Mouse (Mus musculus) lung, postnatal 4 days (tissue): ENCODE results near the gene H2-Q1.
A peak's percentile ranks its signal among the peaks of the same experiment; 100 is the strongest.
"Not testable (repeated sequence)": the region's sequence is repeated elsewhere in the genome, so short reads cannot be mapped to it uniquely, and the experiment has no call there.

Experiments
- DNase-seq, 2 experiments: peaks; one replicate each; pipeline ENCODE4 v3.0.0; 2021

The H2-Q1 gene

DNA sequence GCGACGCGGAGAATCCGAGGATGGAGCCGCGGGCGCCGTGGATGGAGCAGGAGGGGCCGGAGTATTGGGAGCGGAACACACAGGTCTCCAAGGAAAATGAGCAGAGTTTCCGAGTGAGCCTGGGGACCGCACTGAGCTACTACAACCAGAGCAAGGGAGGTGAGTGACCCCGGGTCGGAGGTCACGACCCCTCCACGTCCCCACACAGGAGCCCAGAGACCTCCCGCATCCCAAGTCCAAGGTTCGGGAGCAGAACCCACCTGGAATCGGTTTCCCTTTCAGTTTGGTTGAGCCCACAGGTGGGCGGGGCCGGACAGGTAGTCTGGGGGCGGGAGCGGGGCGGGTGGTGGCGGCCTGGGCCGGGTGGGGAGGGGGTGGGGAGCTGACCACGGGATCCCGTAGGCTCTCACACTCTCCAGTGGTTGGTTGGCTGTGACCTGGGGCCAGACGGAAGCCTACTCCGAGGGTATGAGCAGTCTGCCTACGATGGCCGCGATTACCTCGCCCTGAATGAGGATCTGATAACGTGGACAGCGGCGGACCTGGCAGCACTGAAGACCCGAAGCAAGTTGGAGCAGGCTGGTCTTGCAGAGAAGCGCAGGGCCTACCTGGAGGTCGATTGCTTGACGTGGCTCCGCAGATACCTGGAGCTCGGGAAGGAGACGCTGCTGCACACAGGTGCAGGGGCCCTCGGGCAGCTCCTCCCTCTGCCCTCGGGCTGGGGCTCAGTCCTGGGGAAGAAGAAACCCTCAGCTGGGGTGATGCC lies 22.7 kb downstream of the H2-Q1 start:
- DNase-seq: peak; percentile 34 to 50

DNA sequence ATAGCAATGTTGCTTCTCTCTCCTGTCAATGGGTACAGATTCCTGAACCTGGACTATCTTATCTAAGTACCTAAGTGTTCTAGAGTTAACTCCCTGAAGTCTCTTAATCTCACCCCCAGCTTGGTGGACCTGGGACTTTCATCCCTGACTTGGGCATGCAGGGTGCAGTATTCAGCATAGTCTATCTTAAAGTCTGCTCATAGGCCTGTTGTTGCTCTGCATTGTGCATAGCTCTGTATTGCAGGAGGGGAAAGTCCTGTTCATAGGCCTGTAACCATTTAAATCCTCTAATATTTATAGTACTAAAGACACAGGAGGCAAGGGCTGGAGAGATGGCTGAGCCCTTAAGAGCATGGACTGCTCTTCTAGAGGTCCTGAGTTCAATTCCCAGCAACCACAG lies 27.5 kb downstream of the H2-Q1 start:
- not testable (repeated sequence) for DNase-seq

DNA sequence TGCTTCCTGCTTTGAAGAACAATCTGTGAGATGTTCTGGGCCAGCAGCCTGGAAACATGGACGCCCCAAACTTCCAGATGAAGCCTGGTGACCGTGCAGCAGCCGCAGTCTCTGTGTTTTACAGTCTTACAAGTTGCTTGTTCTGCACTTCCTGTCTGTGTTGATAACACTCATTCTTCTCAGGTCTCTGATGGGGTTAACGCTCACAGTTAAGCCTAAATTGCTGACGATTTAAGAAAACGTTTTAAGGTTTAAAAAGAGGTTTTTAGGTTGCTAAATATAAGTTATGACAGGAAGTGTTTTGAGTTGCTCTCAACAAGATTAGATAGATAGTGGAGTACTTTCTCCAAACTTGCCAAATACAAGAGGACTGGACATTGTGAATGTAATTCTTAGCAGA lies 33.1 kb downstream of the H2-Q1 start:
- not testable (repeated sequence) for DNase-seq

DNA sequence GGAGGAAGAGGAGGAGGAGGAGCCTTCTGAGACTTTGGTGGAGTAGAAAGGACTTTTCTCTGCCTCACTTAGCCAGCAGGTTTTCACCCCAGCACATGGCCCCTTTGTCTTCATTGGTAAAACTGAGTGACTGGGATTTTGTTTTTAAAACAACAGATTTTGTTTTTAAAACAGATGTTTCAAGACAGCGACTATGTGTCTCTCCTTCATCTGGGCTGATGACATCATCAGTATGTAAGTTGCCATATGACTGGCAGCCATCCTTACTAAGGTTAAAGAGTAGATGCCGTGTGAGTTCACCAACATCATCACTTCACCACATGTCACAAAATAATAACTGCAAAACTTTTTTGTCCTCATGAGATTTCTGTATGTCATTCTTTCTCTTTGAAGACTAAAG lies 33.9 kb downstream of the H2-Q1 start:
- no peak for DNase-seq

DNA sequence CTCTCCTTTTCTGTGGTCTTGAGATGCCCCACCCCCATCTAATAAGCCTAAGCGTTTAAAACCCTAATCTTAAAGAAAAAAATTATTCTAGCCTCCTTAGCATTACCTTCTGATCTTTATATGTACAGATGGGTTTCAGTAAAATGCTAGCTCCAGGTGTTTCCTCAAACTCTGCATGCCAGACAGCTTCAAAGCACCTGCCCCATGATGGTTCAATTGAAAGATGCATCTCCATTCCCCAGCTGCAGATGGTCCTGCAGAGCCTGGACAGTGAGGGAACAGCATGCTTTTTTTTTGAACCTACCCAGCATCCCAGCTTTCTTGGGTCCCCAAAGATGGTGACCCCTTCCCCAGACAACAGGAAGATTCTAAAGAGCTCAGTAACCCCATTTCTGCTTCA lies 36.9 kb downstream of the H2-Q1 start:
- no peak for DNase-seq

DNA sequence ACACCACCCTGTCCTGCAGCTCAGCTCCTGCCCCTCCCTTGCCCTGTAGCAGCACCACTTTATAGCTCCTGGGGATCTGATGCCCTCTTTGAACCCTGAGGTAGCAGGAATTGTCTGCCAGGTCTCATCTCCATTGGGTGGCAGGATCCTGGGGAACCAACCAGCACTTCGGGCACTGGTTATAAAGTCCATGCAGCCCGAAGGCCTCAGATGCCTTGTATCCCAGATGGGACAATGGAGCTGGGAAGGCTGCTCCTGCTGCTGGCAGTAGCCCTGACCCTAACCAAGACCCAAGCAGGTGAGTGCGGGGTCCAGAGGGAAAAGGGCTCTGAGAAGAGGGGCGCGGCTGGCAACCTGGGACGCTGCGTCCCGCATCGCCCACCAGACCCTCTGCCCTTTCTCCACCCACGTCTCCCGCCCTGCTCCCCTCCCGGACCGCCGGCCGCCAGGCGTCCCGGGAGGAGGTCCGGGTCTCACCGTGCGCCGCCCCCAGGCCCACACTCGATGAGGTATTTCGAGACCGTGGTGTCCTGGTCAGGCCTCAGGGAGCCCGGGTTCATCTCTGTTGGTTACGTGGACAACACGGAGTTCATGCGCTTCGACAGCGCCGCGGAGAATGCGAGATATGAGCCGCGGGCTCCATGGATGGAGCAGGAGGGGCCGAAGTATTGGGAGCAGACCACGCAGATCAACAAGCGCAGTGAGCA lies 38.7 kb downstream of the H2-Q1 start:
- DNase-seq: no peak

DNA sequence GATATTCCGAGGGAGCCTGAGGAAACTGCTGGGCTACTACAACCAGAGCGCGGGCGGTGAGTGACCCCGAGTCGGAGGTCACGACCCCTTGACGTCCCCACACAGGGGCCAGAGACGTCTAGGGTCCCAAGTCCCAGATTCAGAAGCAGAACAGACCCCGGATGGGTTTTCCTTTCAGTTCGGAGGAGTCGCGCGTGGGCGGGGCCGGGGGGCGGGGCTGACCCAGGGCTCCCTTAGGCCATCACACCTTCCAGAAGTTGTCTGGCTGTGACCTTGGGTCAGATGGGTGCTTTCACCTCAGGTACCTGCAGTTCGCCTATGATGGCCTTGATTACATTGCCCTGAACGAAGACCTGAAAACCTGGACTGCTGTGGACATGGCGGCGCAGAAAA lies 39.3 kb downstream of the H2-Q1 start:
- DNase-seq: no peak
